Mouse (Mus musculus) liver, postnatal 0 days (tissue): ENCODE measurements around the gene Cd300lg.
A peak's percentile ranks its signal among the peaks of the same experiment; 100 is the strongest.

Experiments
- CTCF ChIP-seq: sonication (generic); IDR thresholded peaks from 2 replicates; pipeline ENCODE4 v1.5.1; 2016; ENCODE audit warnings: antibody characterized with exemption, low read depth
- EP300 ChIP-seq: IDR thresholded peaks from 2 replicates; pipeline ENCODE4 v1.6.1; 2016; ENCODE audit warnings: antibody characterized with exemption, low read depth, mild to moderate bottlenecking

DNA sequence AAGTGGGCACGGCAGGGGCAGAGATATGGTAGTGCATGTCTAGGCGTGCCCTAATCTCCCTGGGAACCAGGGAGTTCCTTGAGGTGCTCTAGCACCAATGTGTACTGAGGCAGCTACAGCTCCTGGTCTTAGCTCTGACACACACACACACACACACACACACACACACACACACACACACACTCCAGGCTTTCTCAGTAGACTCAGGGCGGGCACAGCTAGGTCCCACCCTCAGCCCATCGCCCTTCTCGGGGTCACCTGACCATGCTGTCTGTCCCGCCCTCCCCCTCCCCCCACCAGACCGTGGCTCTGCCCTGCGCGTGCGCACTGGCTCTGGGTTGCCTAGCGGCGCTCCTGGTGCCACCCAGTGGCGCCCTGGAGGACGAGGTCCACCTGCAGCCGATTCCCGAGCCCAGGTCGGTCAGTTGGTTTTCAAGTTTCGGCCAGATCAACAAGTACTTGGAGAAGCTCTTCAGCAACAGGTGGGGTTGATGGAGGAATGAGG is 55.6 kb downstream of the Cd300lg start:
- TF ChIP-seq CTCF = peak; percentile 80
- no peak for TF ChIP-seq EP300
